Comparison of ENCODE assay signal across 8 mouse cellular contexts in genomic region chr7:24902630-24903443, GRCm38 (mm10). TPM values are rescaled to one million over a fixed set of nuclear protein-coding genes. Genes with fewer than 3 reads are reported as not detected.
DNase-seq lines count a peak whose midpoint lies in the region; ATAC-seq and TF ChIP-seq lines count a peak whose summit lies in the region.

TSS of gene Arhgef1 (plus strand) at chr7:24902912.

- TF ChIP-seq CTCF in cortical plate, adult 2 months (IDR thresholded peaks at IDR 0.05; ENCODE audit: extremely low read depth, insufficient read depth, low read length): no peak

- ATAC-seq in granulocyte monocyte progenitor cell, adult 5-6 weeks (replicated peaks; ENCODE audit: poor library complexity, severe bottlenecking): peak; percentile 32
- peak; percentile 55 for ATAC-seq in intestine, embryonic 16.5 days
- ATAC-seq in limb, embryonic 14.5 days (ENCODE audit: low FRiP score, low read depth): 0 out of 2 replicates have a peak, but pooled peaks have one; percentile 14
- no peak for ATAC-seq in midbrain, embryonic 15.5 days (replicated peaks)

- WGBS in intestine, embryonic 16.5 days: 4% methylated on average over 48 of the region's 68 CpGs
- 7% methylated on average over 41 of the region's 68 CpGs for WGBS in limb, embryonic 14.5 days
- 8% methylated on average over 46 of the region's 68 CpGs for WGBS in midbrain, embryonic 15.5 days

- H3K4me1 ChIP-seq in cortical plate, adult 2 months (ENCODE audit: control insufficient read depth, insufficient read depth, low read length): peaks cover 2% of the 10 kb centered on the region
- peaks cover 29% of the 10 kb centered on the region for H3K4me1 ChIP-seq in intestine, embryonic 16.5 days (ENCODE audit: control insufficient read depth, insufficient read depth, low read length)
- H3K4me1 ChIP-seq in limb, embryonic 14.5 days (ENCODE audit: control insufficient read depth, insufficient read depth, low read length): peaks cover 32% of the 10 kb centered on the region
- peaks cover 38% of the 10 kb centered on the region for H3K4me1 ChIP-seq in midbrain, embryonic 15.5 days

- peak within 1 kb of the TSS; percentile 50 for H3K4me3 ChIP-seq in cortical plate, adult 2 months (ENCODE audit: insufficient read depth, low read length)
- peak within 1 kb of the TSS; percentile 76 for H3K4me3 ChIP-seq in intestine, embryonic 16.5 days (ENCODE audit: low read length)
- H3K4me3 ChIP-seq in limb, embryonic 14.5 days (replicated peaks; ENCODE audit: low read length): peak within 1 kb of the TSS; percentile 85
- peak within 1 kb of the TSS; percentile 68 for H3K4me3 ChIP-seq in midbrain, embryonic 15.5 days

- no peaks in the 10 kb centered on the region for H3K9me3 ChIP-seq in intestine, embryonic 16.5 days (ENCODE audit: control insufficient read depth, low read length)
- no peaks in the 10 kb centered on the region for H3K9me3 ChIP-seq in limb, embryonic 14.5 days (ENCODE audit: control insufficient read depth, low read length)
- H3K9me3 ChIP-seq in midbrain, embryonic 15.5 days: no peaks in the 10 kb centered on the region

- H3K36me3 ChIP-seq in intestine, embryonic 16.5 days (ENCODE audit: control insufficient read depth, insufficient read depth, low read length): no peaks in the 10 kb centered on the region
- peaks cover 4% of the 10 kb centered on the region; the same call in 1 of the 2 replicates for H3K36me3 ChIP-seq in limb, embryonic 14.5 days (ENCODE audit: control insufficient read depth, insufficient read depth, low read length)
- H3K36me3 ChIP-seq in midbrain, embryonic 15.5 days (replicated peaks): no peaks in the 10 kb centered on the region

- no peak for DNase-seq in layer of hippocampus, adult 8-10 months (ENCODE audit: low spot score in 2 of 2)
- DNase-seq in layer of hippocampus, adult 11-12 months (ENCODE audit: low spot score): no peak
- DNase-seq in limb, embryonic 14.5 days (ENCODE audit: low spot score): peak; percentile 52
- peak; percentile 82 to 91 for DNase-seq in spleen, postnatal 4 days (ENCODE audit: low spot score in 2 of 2)

- no peak for TF ChIP-seq POLR2A in cortical plate, adult 2 months (IDR thresholded peaks at IDR 0.05; ENCODE audit: extremely low read depth, insufficient read depth, low read length)
- TF ChIP-seq POLR2A in limb, embryonic 14.5 days (IDR thresholded peaks at IDR 0.05; ENCODE audit: borderline replicate concordance, extremely low read depth, insufficient read depth, insufficient read length): 0 out of 2 replicates have a peak, but pooled peaks have one; percentile 12

- H3K27ac ChIP-seq in cortical plate, adult 2 months (ENCODE audit: insufficient read depth, low read length): peak within 1 kb of the TSS; percentile 53
- H3K27ac ChIP-seq in intestine, embryonic 16.5 days (ENCODE audit: low read length): peak within 1 kb of the TSS; percentile 90
- H3K27ac ChIP-seq in limb, embryonic 14.5 days (replicated peaks; ENCODE audit: low read depth, low read length): peak within 1 kb of the TSS; percentile 53
- H3K27ac ChIP-seq in midbrain, embryonic 15.5 days: peak within 1 kb of the TSS; percentile 89

- H3K27me3 ChIP-seq in intestine, embryonic 16.5 days (replicated peaks; ENCODE audit: control insufficient read depth, insufficient read depth, low read length): no peaks in the 10 kb centered on the region
- H3K27me3 ChIP-seq in limb, embryonic 14.5 days (ENCODE audit: control insufficient read depth, insufficient read depth, low read length): no peaks in the 10 kb centered on the region
- no peaks in the 10 kb centered on the region for H3K27me3 ChIP-seq in midbrain, embryonic 15.5 days (replicated peaks)

- H3K4me2 ChIP-seq in intestine, embryonic 16.5 days (ENCODE audit: low read depth, low read length): peak within 1 kb of the TSS; percentile 83
- peak within 1 kb of the TSS; percentile 67 for H3K4me2 ChIP-seq in limb, embryonic 14.5 days (replicated peaks; ENCODE audit: low read depth, low read length, severe bottlenecking)
- H3K4me2 ChIP-seq in midbrain, embryonic 15.5 days: peak within 1 kb of the TSS; percentile 79

- peak within 1 kb of the TSS; percentile 90 for H3K9ac ChIP-seq in intestine, embryonic 16.5 days (ENCODE audit: low read depth, low read length)
- peak within 1 kb of the TSS; percentile 83 for H3K9ac ChIP-seq in limb, embryonic 14.5 days (ENCODE audit: low read depth, low read length, severe bottlenecking)
- H3K9ac ChIP-seq in midbrain, embryonic 15.5 days: peak within 1 kb of the TSS; percentile 71

RNA-seq across cellular contexts. Expression of gene Arhgef1, which starts in this region (rescaled TPM):
- total RNA-seq in layer of hippocampus, adult 8-10 months (2022): 100 to 1,000 TPM in 1 of 4 experiments, 10 to 100 TPM in 3; 94.8 to 111 (median 99.3) TPM
- 133 and 163 TPM in 2 replicates for polyA plus RNA-seq in cortical plate, adult 2 months (2012; rRNA removed)
- total RNA-seq in granulocyte monocyte progenitor cell, adult 5-6 weeks (2014; fragmentation: Nextera tagmentation): 81.5 and 141 TPM in 2 replicates
- total RNA-seq in granulocyte monocyte progenitor cell, adult 5-6 weeks (2017): 36.5 and 50.2 TPM in 2 replicates
- polyA plus RNA-seq in intestine, embryonic 16.5 days (2015; fragmentation: Nextera tagmentation; extraction: Ambion mirVana): 69.1 and 71.3 TPM in 2 replicates
- polyA plus RNA-seq in limb, embryonic 14.5 days (2012; rRNA removed): 256 and 337 TPM in 2 replicates
- polyA plus RNA-seq in limb, embryonic 14.5 days (2014; fragmentation: Nextera tagmentation; extraction: Ambion mirVana): 109 and 116 TPM in 2 replicates
- 69.9 and 70.0 TPM in 2 replicates for polyA plus RNA-seq in midbrain, embryonic 15.5 days (2015; fragmentation: Nextera tagmentation; extraction: Ambion mirVana)

Comparison
In these comparisons a context has a peak if more than half of its experiments do, and no peak if none do; other contexts are left out.
1. DNase-seq: peak in limb, embryonic 14.5 days (single experiment) and spleen, postnatal 4 days (2 of 2); none in layer of hippocampus, adult 8-10 months (0 of 2) and layer of hippocampus, adult 11-12 months (single experiment).
2. Peak in every context shown above with its lines, with median percentiles within 50 percentile points of each other: H3K27ac ChIP-seq, H3K4me3 ChIP-seq, H3K4me2 ChIP-seq and H3K9ac ChIP-seq.